Comparison of ENCODE assay signal across 8 mouse cellular contexts in the genomic region with DNA sequence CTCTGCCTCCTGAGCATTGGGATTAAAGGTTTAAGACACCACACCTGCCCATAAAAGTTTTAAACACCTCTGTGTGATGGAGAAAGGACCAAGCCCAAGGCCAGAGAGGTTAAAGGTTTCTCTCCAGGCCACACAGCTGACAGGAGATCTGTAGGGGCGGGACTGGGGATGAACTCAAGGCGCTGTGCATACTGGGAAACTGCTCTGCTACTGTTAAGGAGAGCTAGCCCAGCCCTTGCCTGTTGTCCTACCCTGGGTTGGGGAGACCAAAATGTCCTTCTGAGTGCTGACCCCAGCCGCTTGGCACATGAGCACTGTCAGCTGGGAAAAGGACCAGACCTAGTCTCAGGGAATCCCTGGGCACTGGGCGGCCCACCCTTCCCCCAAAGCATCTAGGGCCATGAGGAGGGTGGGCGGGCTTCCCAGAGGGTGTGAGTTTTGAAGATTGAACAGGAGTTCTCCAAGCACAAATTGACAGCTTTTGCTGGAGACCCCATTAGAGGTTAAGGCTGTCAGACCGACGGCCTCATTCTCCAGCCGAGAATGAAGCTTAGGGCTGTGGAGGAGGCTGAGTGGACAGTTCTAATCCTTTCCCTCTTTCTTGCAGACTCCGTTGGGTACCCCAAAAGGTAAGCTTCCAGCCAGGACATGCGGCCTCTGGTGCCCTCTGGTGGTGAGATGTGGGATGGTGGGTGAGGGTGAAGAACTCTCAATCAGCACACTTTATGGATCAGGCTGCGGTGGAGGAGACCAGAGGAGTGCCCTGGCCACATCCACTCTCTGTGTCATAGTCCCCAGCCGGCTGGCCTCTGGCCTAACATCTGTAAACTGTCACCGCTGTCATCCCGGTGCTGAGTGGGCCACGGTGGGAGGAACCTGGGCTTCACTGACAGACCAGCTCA. TPM values are rescaled to one million over a fixed set of nuclear protein-coding genes. Genes with fewer than 3 reads are reported as not detected.
A peak's percentile ranks its signal among the peaks of the same experiment; 100 is the strongest.
DNase-seq lines count a peak whose midpoint lies in the region; ATAC-seq lines count a peak whose summit lies in the region.

No protein-coding gene starts in this region.

- H3K4me3 ChIP-seq in intestine, embryonic 16.5 days (ENCODE audit: low read length): no peak overlapping the region
- no peak overlapping the region for H3K4me3 ChIP-seq in midbrain, embryonic 11.5 days (ENCODE audit: low read depth, low read length)

- H3K4me2 ChIP-seq in intestine, embryonic 16.5 days (ENCODE audit: low read depth, low read length): no peak overlapping the region
- H3K4me2 ChIP-seq in midbrain, embryonic 11.5 days: no peak overlapping the region

- H3K36me3 ChIP-seq in intestine, embryonic 16.5 days (ENCODE audit: control insufficient read depth, insufficient read depth, low read length): peaks cover 2% of the 10 kb centered on the region; the same call in 1 of the 2 replicates
- peaks cover 16% of the 10 kb centered on the region for H3K36me3 ChIP-seq in midbrain, embryonic 11.5 days (ENCODE audit: control insufficient read depth, insufficient read depth, low read length)

- H3K27me3 ChIP-seq in intestine, embryonic 16.5 days (replicated peaks; ENCODE audit: control insufficient read depth, insufficient read depth, low read length): no peaks in the 10 kb centered on the region
- no peaks in the 10 kb centered on the region for H3K27me3 ChIP-seq in midbrain, embryonic 11.5 days (ENCODE audit: control insufficient read depth, insufficient read depth, low read length)

- peaks cover 17% of the 10 kb centered on the region for H3K4me1 ChIP-seq in intestine, embryonic 16.5 days (ENCODE audit: control insufficient read depth, insufficient read depth, low read length)
- no peaks in the 10 kb centered on the region for H3K4me1 ChIP-seq in midbrain, embryonic 11.5 days (ENCODE audit: control insufficient read depth, insufficient read depth, low read length)

- ATAC-seq in intestine, embryonic 16.5 days: peak; percentile 23
- peak; percentile 64 for ATAC-seq in midbrain, embryonic 11.5 days (ENCODE audit: low FRiP score)
- no peak for ATAC-seq in inflammation-experienced regulatory T-cells, adult 6 months

- H3K9ac ChIP-seq in intestine, embryonic 16.5 days (ENCODE audit: low read depth, low read length): no peak overlapping the region
- H3K9ac ChIP-seq in midbrain, embryonic 11.5 days (ENCODE audit: low read length): no peak overlapping the region

- peak; percentile 71 for DNase-seq in adrenal gland, adult 8-10 months
- DNase-seq in embryo, embryonic 10 days (ENCODE audit: low spot score): peak; percentile 85
- peak; percentile 67 for DNase-seq in gastrocnemius, postnatal 25 days
- DNase-seq in left cerebral cortex, postnatal 36 days (ENCODE audit: low spot score in 2 of 2): peak; percentile 83 to 84
- DNase-seq in midbrain, embryonic 11.5 days (ENCODE audit: low spot score, missing footprints): peak; percentile 99
- peak; percentile 47 for DNase-seq in skeletal muscle tissue, adult 2 months (ENCODE audit: low read depth, low spot score)

- intact Hi-C loops in left cerebral cortex, postnatal 36 days (cut with DNase I): loop anchor here (1.0 kb wide), 1 partner anchor 19 kb away; a partner anchor contains a TSS

- H3K27ac ChIP-seq in intestine, embryonic 16.5 days (ENCODE audit: low read length): no peak overlapping the region
- 0 out of 2 replicates have a peak overlapping the region, but pooled peaks have one; percentile 20 for H3K27ac ChIP-seq in midbrain, embryonic 11.5 days (ENCODE audit: low read depth, low read length)

- H3K9me3 ChIP-seq in intestine, embryonic 16.5 days (ENCODE audit: control insufficient read depth, low read length): no peaks in the 10 kb centered on the region
- no peaks in the 10 kb centered on the region for H3K9me3 ChIP-seq in midbrain, embryonic 11.5 days (ENCODE audit: control insufficient read depth, low read length)

- 31% methylated on average over 15 of the region's 15 CpGs for WGBS in intestine, embryonic 16.5 days
- WGBS in midbrain, embryonic 11.5 days: 26% methylated on average over 15 of the region's 15 CpGs

RNA-seq across cellular contexts. Expression of a gene that starts 8.8 kb away (rescaled TPM):
- total RNA-seq in adrenal gland, adult 8-10 months (2022): under 1 TPM; 0.64 to 0.95 (median 0.70) TPM
- under 1 TPM in 1 of 2 experiments, not detected in 1; 0.40 TPM for total RNA-seq in gastrocnemius, postnatal 25 days (2021)
- polyA plus RNA-seq in intestine, embryonic 16.5 days (2015; fragmentation: Nextera tagmentation; extraction: Ambion mirVana): 204 and 210 TPM in 2 replicates
- 1 to 10 TPM in 1 of 2 experiments, not detected in 1; 1.7 TPM for total RNA-seq in left cerebral cortex, postnatal 36 days (2021)
- 0.41 TPM in 1 of 2 replicates, not detected in the other for polyA plus RNA-seq in midbrain, embryonic 11.5 days (2014; fragmentation: Nextera tagmentation; extraction: Ambion mirVana)
- not detected for polyA plus RNA-seq in inflammation-experienced regulatory T-cells, adult 6 months (2017; shearing (Covaris generic))

RNA-seq across cellular contexts. Expression of a gene that starts 18.6 kb away (rescaled TPM):
- total RNA-seq in adrenal gland, adult 8-10 months (2022): 100 to 1,000 TPM in 2 of 4 experiments, 10 to 100 TPM in 2; 72.7 to 123 (median 96.1) TPM
- 10 to 100 TPM; 23.6 to 24.8 TPM for total RNA-seq in gastrocnemius, postnatal 25 days (2021)
- 44.1 and 44.8 TPM in 2 replicates for polyA plus RNA-seq in intestine, embryonic 16.5 days (2015; fragmentation: Nextera tagmentation; extraction: Ambion mirVana)
- total RNA-seq in left cerebral cortex, postnatal 36 days (2021): 100 to 1,000 TPM; 321 to 357 TPM
- 109 and 129 TPM in 2 replicates for polyA plus RNA-seq in midbrain, embryonic 11.5 days (2014; fragmentation: Nextera tagmentation; extraction: Ambion mirVana)
- polyA plus RNA-seq in inflammation-experienced regulatory T-cells, adult 6 months (2017; shearing (Covaris generic)): under 1 TPM in 1 of 3 experiments, not detected in 2; 0.43 TPM

RNA-seq across cellular contexts. Expression of a gene that starts 21.2 kb away (rescaled TPM):
- under 1 TPM in 2 of 4 experiments, not detected in 2; 0.13 to 0.38 TPM for total RNA-seq in adrenal gland, adult 8-10 months (2022)
- not detected for total RNA-seq in gastrocnemius, postnatal 25 days (2021)
- polyA plus RNA-seq in intestine, embryonic 16.5 days (2015; fragmentation: Nextera tagmentation; extraction: Ambion mirVana): 0.07 and 0.11 TPM in 2 replicates
- total RNA-seq in left cerebral cortex, postnatal 36 days (2021): under 1 TPM; 0.74 to 0.79 TPM
- 0.10 and 0.40 TPM in 2 replicates for polyA plus RNA-seq in midbrain, embryonic 11.5 days (2014; fragmentation: Nextera tagmentation; extraction: Ambion mirVana)
- 1 to 10 TPM in 1 of 3 experiments, under 1 TPM in 1, not detected in 1; 0.57 to 1.1 TPM for polyA plus RNA-seq in inflammation-experienced regulatory T-cells, adult 6 months (2017; shearing (Covaris generic))

RNA-seq across cellular contexts. Expression of a gene that starts 34.9 kb away (rescaled TPM):
- total RNA-seq in adrenal gland, adult 8-10 months (2022): 10 to 100 TPM in 2 of 4 experiments, 1 to 10 TPM in 2; 8.8 to 55.0 (median 26.2) TPM
- 1 to 10 TPM; 2.0 to 2.1 TPM for total RNA-seq in gastrocnemius, postnatal 25 days (2021)
- 15.1 and 16.6 TPM in 2 replicates for polyA plus RNA-seq in intestine, embryonic 16.5 days (2015; fragmentation: Nextera tagmentation; extraction: Ambion mirVana)
- 1 to 10 TPM; 2.8 to 3.6 TPM for total RNA-seq in left cerebral cortex, postnatal 36 days (2021)
- 0.60 and 1.2 TPM in 2 replicates for polyA plus RNA-seq in midbrain, embryonic 11.5 days (2014; fragmentation: Nextera tagmentation; extraction: Ambion mirVana)
- polyA plus RNA-seq in inflammation-experienced regulatory T-cells, adult 6 months (2017; shearing (Covaris generic)): 1 to 10 TPM in 1 of 3 experiments, under 1 TPM in 1, not detected in 1; 0.21 to 1.2 TPM

RNA-seq across cellular contexts. Expression of a gene that starts 42.2 kb away (rescaled TPM):
- total RNA-seq in adrenal gland, adult 8-10 months (2022): 100 to 1,000 TPM; 249 to 275 (median 255) TPM
- 10 to 100 TPM; 26.8 to 27.1 TPM for total RNA-seq in gastrocnemius, postnatal 25 days (2021)
- polyA plus RNA-seq in intestine, embryonic 16.5 days (2015; fragmentation: Nextera tagmentation; extraction: Ambion mirVana): 295 and 302 TPM in 2 replicates
- 10 to 100 TPM; 40.2 to 51.9 TPM for total RNA-seq in left cerebral cortex, postnatal 36 days (2021)
- 147 and 176 TPM in 2 replicates for polyA plus RNA-seq in midbrain, embryonic 11.5 days (2014; fragmentation: Nextera tagmentation; extraction: Ambion mirVana)
- polyA plus RNA-seq in inflammation-experienced regulatory T-cells, adult 6 months (2017; shearing (Covaris generic)): 100 to 1,000 TPM in 2 of 3 experiments, 10 to 100 TPM in 1; 97.4 to 169 (median 149) TPM

Comparison
In these comparisons a context has a peak if more than half of its experiments do, and no peak if none do; other contexts are left out.
1. DNase-seq: peak in every context shown above with its lines; median percentile 99 in midbrain, embryonic 11.5 days; 85 in embryo, embryonic 10 days; 84 in left cerebral cortex, postnatal 36 days; 71 in adrenal gland, adult 8-10 months; 67 in gastrocnemius, postnatal 25 days; 47 in skeletal muscle tissue, adult 2 months.